Mouse (Mus musculus) midbrain, embryonic 11.5 days (tissue): ENCODE results near the gene Cd300ld2. TPM values are rescaled to one million over a fixed set of nuclear protein-coding genes. Genes with fewer than 3 reads are reported as not detected.

Source experiments
- ATAC-seq: fragments of 200-750 bp; cut with Nextera tagmentation; 2 replicates; pipeline ENCODE4 v1.8.0; 2017; ENCODE audit warnings: moderate TSS enrichment, moderate library complexity; ENCODE audit not compliant: low FRiP score
- DNase-seq: peaks from one replicate; pipeline ENCODE4 v3.0.0; 2015; ENCODE audit warnings: low spot score; ENCODE audit errors: missing footprints
- H3K27ac ChIP-seq: fragments of 300-500 bp; sonication (generic); 2 replicates; pipeline ENCODE4 v1.5.1; 2014; ENCODE audit warnings: low read depth, low read length
- H3K27me3 ChIP-seq: fragments of 300-500 bp; sonication (generic); 2 replicates; pipeline ENCODE4 v1.6.1; 2014; ENCODE audit warnings: mild to moderate bottlenecking, low read length, moderate library complexity, mixed read lengths; ENCODE audit not compliant: control insufficient read depth, insufficient read depth
- H3K36me3 ChIP-seq: fragments of 300-500 bp; sonication (generic); 2 replicates; pipeline ENCODE4 v1.6.1; 2014; ENCODE audit warnings: mild to moderate bottlenecking, low read length, moderate library complexity, mixed read lengths; ENCODE audit not compliant: control insufficient read depth, insufficient read depth
- H3K4me1 ChIP-seq: fragments of 300-500 bp; sonication (generic); 2 replicates; pipeline ENCODE4 v1.6.1; 2014; ENCODE audit warnings: low read length; ENCODE audit not compliant: control insufficient read depth, insufficient read depth
- H3K4me2 ChIP-seq: fragments of 300-500 bp; sonication (generic); 2 replicates; pipeline ENCODE4 v1.6.1; 2014; ENCODE audit warnings: mild to moderate bottlenecking, moderate library complexity
- H3K4me3 ChIP-seq: fragments of 300-500 bp; sonication (generic); 2 replicates; pipeline ENCODE4 v1.5.1; 2014; ENCODE audit warnings: low read depth, low read length
- H3K9ac ChIP-seq: fragments of 300-500 bp; sonication (generic); 2 replicates; pipeline ENCODE4 v1.6.1; 2014; ENCODE audit warnings: low read length
- H3K9me3 ChIP-seq: fragments of 300-500 bp; sonication (generic); 2 replicates; pipeline ENCODE4 v1.6.1; 2016; ENCODE audit warnings: low read length; ENCODE audit not compliant: control insufficient read depth
- WGBS: fragments of 180-500 bp; shearing (Covaris S2); extraction: QIAGEN DNeasy Blood & Tissue Kit; methylation state at CpG from one replicate; pipeline ENCODE4 v1.1.7; 2014; 5-methylcytosine and 5-hydroxymethylcytosine counted together
- polyA plus RNA-seq: library from polyadenylated mRNA; unstranded; fragments of >200 nt; fragmentation: Nextera tagmentation; extraction: Ambion mirVana; gene quantifications from 2 replicates; pipeline ENCODE4 v1.2.1, GENCODE M21; 2014

Cd300ld2 gene
- polyA plus RNA-seq, 1 experiment from 2014 or later = not detected

GRCm38 (mm10) chr11:114960369-114960768 is 55.6 kb downstream of the Cd300ld2 start:
- no peaks in the 10 kb centered on the region for H3K27me3 ChIP-seq
- no peak overlapping the region for H3K9ac ChIP-seq
- no peak overlapping the region for H3K4me3 ChIP-seq
- no peak overlapping the region for H3K4me2 ChIP-seq
- ATAC-seq (no peak), DNase-seq (no peak)
- H3K27ac ChIP-seq = no peak overlapping the region
- WGBS = 79% methylated on average over 1 of the region's 1 CpGs
- H3K36me3 ChIP-seq = no peaks in the 10 kb centered on the region
- no peaks in the 10 kb centered on the region for H3K9me3 ChIP-seq
- H3K4me1 ChIP-seq = no peaks in the 10 kb centered on the region

Other genes with a start within 250 kb of the Cd300ld2 start
- 65.3 and 70.2 TPM in 2 replicates for gene Btbd17, start 220.2 kb downstream of the Cd300ld2 start, polyA plus RNA-seq
- gene Gpr142, start 217.3 kb downstream of the Cd300ld2 start, polyA plus RNA-seq = 0.12 TPM in 1 of 2 replicates, not detected in the other
- 8.9 and 10.7 TPM in 2 replicates for gene Gprc5c, start 165.0 kb downstream of the Cd300ld2 start, polyA plus RNA-seq
- 0.79 and 1.1 TPM in 2 replicates for gene Cd300a, start 126.2 kb downstream of the Cd300ld2 start, polyA plus RNA-seq
- gene Cd300lb, start 81.8 kb downstream of the Cd300ld2 start, polyA plus RNA-seq = 0.30 TPM in 1 of 2 replicates, not detected in the other
- not detected in 2 replicates for gene Cd300c, start 47.0 kb downstream of the Cd300ld2 start, polyA plus RNA-seq
- 0.08 and 0.16 TPM in 2 replicates for gene Cd300ld, start 26.3 kb downstream of the Cd300ld2 start, polyA plus RNA-seq
- gene Cd300c2, start 14.3 kb downstream of the Cd300ld2 start, polyA plus RNA-seq = 0.64 and 1.4 TPM in 2 replicates
- not detected in 2 replicates for gene Cd300ld4, start 10.8 kb upstream of the Cd300ld2 start, polyA plus RNA-seq
- not detected in 2 replicates for gene Cd300ld5, start 21.6 kb upstream of the Cd300ld2 start, polyA plus RNA-seq
- gene Cd300ld3, start 32.2 kb upstream of the Cd300ld2 start, polyA plus RNA-seq = not detected in 2 replicates
- not detected in 2 replicates for gene Cd300e, start 46.0 kb upstream of the Cd300ld2 start, polyA plus RNA-seq
- 0.61 and 0.69 TPM in 2 replicates for gene Rab37, start 75.2 kb upstream of the Cd300ld2 start, polyA plus RNA-seq
- gene Cd300lf, start 117.8 kb upstream of the Cd300ld2 start, polyA plus RNA-seq = not detected in 2 replicates
- gene Slc9a3r1, start 147.1 kb upstream of the Cd300ld2 start, polyA plus RNA-seq = 26.8 and 32.0 TPM in 2 replicates
- 6.2 and 9.2 TPM in 2 replicates for gene Tmem104, start 171.3 kb upstream of the Cd300ld2 start, polyA plus RNA-seq
- gene Nat9, start 171.7 kb upstream of the Cd300ld2 start, polyA plus RNA-seq = 17.7 and 19.2 TPM in 2 replicates